ENCODE assay signal across 15 mouse cellular contexts in the genomic region with DNA sequence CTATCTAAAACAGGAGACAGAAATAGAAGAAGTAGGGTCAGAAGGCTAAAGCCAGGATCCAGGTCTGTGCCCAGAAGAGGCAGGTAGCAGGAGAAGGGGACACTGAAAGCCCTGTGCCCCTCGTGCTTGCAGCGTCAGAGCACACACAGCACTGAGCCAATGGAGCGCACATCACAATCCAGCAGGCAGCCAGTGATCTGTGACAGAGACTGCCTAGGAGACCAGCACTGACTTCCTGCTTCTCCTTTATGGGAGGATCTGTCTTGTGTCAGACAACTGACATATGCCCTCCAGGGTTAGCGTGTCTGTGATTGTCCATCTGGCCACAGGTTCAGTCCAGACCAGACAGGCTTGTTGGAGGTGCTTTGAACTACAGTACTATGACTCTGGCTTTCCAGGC. TPM values are rescaled to one million over a fixed set of nuclear protein-coding genes. Genes with fewer than 3 reads are reported as not detected.
DNase-seq lines count a peak whose midpoint lies in the region; ATAC-seq and TF ChIP-seq lines count a peak whose summit lies in the region.
"Had no signal": no experiment of that assay in that cellular context is flagged by ENCODE, and none has a peak within 500 bp of the region (broad histone marks: within the 10 kb centered on the region; RNA-seq: fewer than 3 reads in every experiment).

No protein-coding gene starts in this region.

- H3K9ac ChIP-seq in heart, embryonic 12.5 days, result no peak overlapping the region
- H3K9ac ChIP-seq in lung, postnatal 0 days (replicated peaks; ENCODE audit: low read depth), result no peak overlapping the region
- H3K9ac ChIP-seq in neural tube, embryonic 15.5 days (replicated peaks), result no peak overlapping the region
- H3K9ac ChIP-seq: embryonic facial prominence, embryonic 12.5 days; hindbrain, embryonic 14.5 days; liver, embryonic 13.5 days had no signal

- peaks cover 63% of the 10 kb centered on the region for H3K4me1 ChIP-seq in heart, embryonic 12.5 days (replicated peaks)
- H3K4me1 ChIP-seq in lung, postnatal 0 days (ENCODE audit: insufficient read depth, low read depth, low read length), result peaks cover 10% of the 10 kb centered on the region
- peaks cover 11% of the 10 kb centered on the region for H3K4me1 ChIP-seq in neural tube, embryonic 15.5 days

- ATAC-seq in heart, embryonic 12.5 days (ENCODE audit: insufficient number of reproducible peaks, low FRiP score), result peak; percentile 57; the same call in 1 of the 2 replicates
- ATAC-seq in lung, postnatal 0 days, result 0 out of 2 replicates have a peak, but pooled peaks have one; percentile 6
- 0 out of 2 replicates have a peak, but pooled peaks have one; percentile 13 for ATAC-seq in megakaryocyte-erythroid progenitor cell, adult 5-6 weeks (replicated peaks; ENCODE audit: low FRiP score, low TSS enrichment, poor library complexity, severe bottlenecking)
- ATAC-seq in neural tube, embryonic 15.5 days (ENCODE audit: low FRiP score), result no peak
- ATAC-seq in CD4-positive, CD25-positive, alpha-beta regulatory T cell, adult 4 months, result no peak
- ATAC-seq: activated CD4-positive, CD25-positive, alpha-beta regulatory T cell, adult 4 months had no signal

- peak overlapping the region; percentile 36; the same call in 1 of the 2 replicates for H3K27ac ChIP-seq in heart, embryonic 12.5 days (ENCODE audit: poor library complexity, severe bottlenecking)
- no peak overlapping the region for H3K27ac ChIP-seq in lung, postnatal 0 days (ENCODE audit: low read length)
- no peak overlapping the region; the same call in 1 of the 2 replicates for H3K27ac ChIP-seq in neural tube, embryonic 15.5 days (replicated peaks)
- H3K27ac ChIP-seq: embryonic facial prominence, embryonic 12.5 days; hindbrain, embryonic 14.5 days; liver, embryonic 13.5 days had no signal

- 26% methylated on average over 4 of the region's 4 CpGs for WGBS in heart, embryonic 12.5 days
- 65% methylated on average over 4 of the region's 4 CpGs for WGBS in lung, postnatal 0 days
- 65% methylated on average over 4 of the region's 4 CpGs for WGBS in neural tube, embryonic 15.5 days

- no peak overlapping the region for H3K4me3 ChIP-seq in heart, embryonic 12.5 days
- H3K4me3 ChIP-seq in lung, postnatal 0 days (ENCODE audit: low read depth, low read length), result no peak overlapping the region
- no peak overlapping the region for H3K4me3 ChIP-seq in neural tube, embryonic 15.5 days (replicated peaks)
- H3K4me3 ChIP-seq: embryonic facial prominence, embryonic 12.5 days; liver, embryonic 13.5 days had no signal

- TF ChIP-seq CTCF in lung, postnatal 0 days (IDR thresholded peaks at IDR 0.05), result no peak

- H3K4me2 ChIP-seq in heart, embryonic 12.5 days, result no peak overlapping the region
- no peak overlapping the region for H3K4me2 ChIP-seq in lung, postnatal 0 days (replicated peaks; ENCODE audit: low read depth, low read length)
- no peak overlapping the region for H3K4me2 ChIP-seq in neural tube, embryonic 15.5 days
- H3K4me2 ChIP-seq: embryonic facial prominence, embryonic 12.5 days; hindbrain, embryonic 14.5 days; liver, embryonic 13.5 days had no signal

- peaks cover 2% of the 10 kb centered on the region; the same call in 1 of the 2 replicates for H3K36me3 ChIP-seq in heart, embryonic 12.5 days
- no peaks in the 10 kb centered on the region for H3K36me3 ChIP-seq in lung, postnatal 0 days (ENCODE audit: insufficient read depth, low read length)
- no peaks in the 10 kb centered on the region for H3K36me3 ChIP-seq in neural tube, embryonic 15.5 days
- H3K36me3 ChIP-seq: embryonic facial prominence, embryonic 12.5 days; liver, embryonic 13.5 days had no signal

- intact Hi-C loops in heart, postnatal 14 days (cut with DNase I), result no loop called here

- DNase-seq in heart, postnatal 14 days, result no peak
- DNase-seq in lung, postnatal 0 days (ENCODE audit: low spot score), result no peak
- DNase-seq in lung, postnatal 10 days, result no peak
- DNase-seq in ZHBTc4 (ENCODE audit: low read depth, low spot score), result peak; percentile 25
- DNase-seq: kidney, adult 2 months had no signal

- H3K9me3 ChIP-seq in heart, embryonic 12.5 days (replicated peaks), result peaks cover 2% of the 10 kb centered on the region
- H3K9me3 ChIP-seq in lung, postnatal 0 days (ENCODE audit: low read length), result no peaks in the 10 kb centered on the region
- no peaks in the 10 kb centered on the region; the same call in 1 of the 2 replicates for H3K9me3 ChIP-seq in neural tube, embryonic 15.5 days (replicated peaks)
- H3K9me3 ChIP-seq: liver, embryonic 13.5 days had no signal

- TF ChIP-seq EP300 in lung, postnatal 0 days (IDR thresholded peaks at IDR 0.05), result no peak

- H3K27me3 ChIP-seq in heart, embryonic 12.5 days (replicated peaks), result no peaks in the 10 kb centered on the region
- no peaks in the 10 kb centered on the region for H3K27me3 ChIP-seq in lung, postnatal 0 days (replicated peaks; ENCODE audit: insufficient read depth, low read length)
- H3K27me3 ChIP-seq in neural tube, embryonic 15.5 days (replicated peaks), result no peaks in the 10 kb centered on the region
- H3K27me3 ChIP-seq: embryonic facial prominence, embryonic 12.5 days; liver, embryonic 13.5 days had no signal

RNA-seq across cellular contexts. Expression of a gene that starts 49.3 kb away (rescaled TPM):
- polyA plus RNA-seq in heart, embryonic 12.5 days (2016; fragmentation: Nextera tagmentation; extraction: Ambion mirVana), result 7.9 and 8.2 TPM in 2 replicates
- 1 to 10 TPM; 3.8 to 4.3 TPM for total RNA-seq in heart, postnatal 14 days (2021)
- polyA plus RNA-seq in lung, postnatal 0 days (2015; fragmentation: Nextera tagmentation; extraction: Ambion mirVana), result 3.6 and 3.7 TPM in 2 replicates
- total RNA-seq in megakaryocyte-erythroid progenitor cell, adult 5-6 weeks (2014; fragmentation: Nextera tagmentation), result 0.45 and 1.2 TPM in 2 replicates
- 1.3 TPM in 1 of 2 replicates, not detected in the other for total RNA-seq in megakaryocyte-erythroid progenitor cell, adult 5-6 weeks (2017)
- 6.5 and 6.6 TPM in 2 replicates for polyA plus RNA-seq in neural tube, embryonic 15.5 days (2015; fragmentation: Nextera tagmentation; extraction: Ambion mirVana)
- under 1 TPM in 1 of 2 experiments, not detected in 1; 0.24 TPM for polyA plus RNA-seq in CD4-positive, CD25-positive, alpha-beta regulatory T cell, adult 4 months (2017; shearing (Covaris generic))
- total RNA-seq: MEL had no signal
- polyA plus RNA-seq: C2C12 had no signal

RNA-seq across cellular contexts. Expression of a gene that starts 50.7 kb away (rescaled TPM):
- polyA plus RNA-seq in heart, embryonic 12.5 days (2016; fragmentation: Nextera tagmentation; extraction: Ambion mirVana), result 32.8 and 36.0 TPM in 2 replicates
- 10 to 100 TPM; 46.6 to 48.3 TPM for total RNA-seq in heart, postnatal 14 days (2021)
- polyA plus RNA-seq in lung, postnatal 0 days (2015; fragmentation: Nextera tagmentation; extraction: Ambion mirVana), result 9.4 and 11.1 TPM in 2 replicates
- total RNA-seq in megakaryocyte-erythroid progenitor cell, adult 5-6 weeks (2014; fragmentation: Nextera tagmentation), result 0.89 and 0.94 TPM in 2 replicates
- total RNA-seq in megakaryocyte-erythroid progenitor cell, adult 5-6 weeks (2017), result 0.42 and 1.1 TPM in 2 replicates
- 16.3 and 16.8 TPM in 2 replicates for polyA plus RNA-seq in neural tube, embryonic 15.5 days (2015; fragmentation: Nextera tagmentation; extraction: Ambion mirVana)
- 1 to 10 TPM; 2.8 to 3.0 TPM for polyA plus RNA-seq in CD4-positive, CD25-positive, alpha-beta regulatory T cell, adult 4 months (2017; shearing (Covaris generic))
- total RNA-seq: MEL had no signal

Comparison
In these comparisons a context has a peak if more than half of its experiments do, and no peak if none do; other contexts are left out.
1. ATAC-seq: peak in heart, embryonic 12.5 days (single experiment), lung, postnatal 0 days (single experiment) and megakaryocyte-erythroid progenitor cell, adult 5-6 weeks (single experiment); none in neural tube, embryonic 15.5 days (single experiment) and CD4-positive, CD25-positive, alpha-beta regulatory T cell, adult 4 months (single experiment).